Mouse (Mus musculus) embryo, embryonic 10.5 days (tissue): ENCODE measurements at regions not wholly inside any gene's neighbourhood (a gene's known extent, or its start where the extent isn't known, plus 50 kb on each side); places are given as distances from the start of the nearest gene placed in this dataset.

Experiments
- DNase-seq: peaks from one replicate; pipeline ENCODE4 v3.0.0-alpha.2; 2015; ENCODE audit warnings: low spot score

GRCm38 (mm10) chr13:56021716-56022115 lies 114.4 kb downstream of the H2afy start:
- no peak for DNase-seq

GRCm38 (mm10) chr13:56014006-56014405 lies 122.2 kb downstream of the H2afy start:
- no peak for DNase-seq

GRCm38 (mm10) chr13:56010416-56010815 lies 125.7 kb downstream of the H2afy start:
- DNase-seq = peak; percentile 54

- DNase-seq = no peak
Measured at GRCm38 (mm10) chr13:56006827-56007226, 129.3 kb downstream of the H2afy start.

- no peak for DNase-seq
Measured at GRCm38 (mm10) chr13:56005746-56006145, 130.4 kb downstream of the H2afy start.

GRCm38 (mm10) chr13:56003724-56004393 lies 132.3 kb downstream of the H2afy start:
- peak; percentile 59 for DNase-seq

- no peak for DNase-seq
Measured at GRCm38 (mm10) chr13:55995255-55995654, 140.9 kb downstream of the H2afy start.

GRCm38 (mm10) chr13:55994460-55994859 lies 141.7 kb downstream of the H2afy start:
- no peak for DNase-seq

- DNase-seq = no peak
Measured at GRCm38 (mm10) chr13:55992699-55993098, 143.5 kb downstream of the H2afy start.

GRCm38 (mm10) chr13:55991216-55991615 lies 144.9 kb downstream of the H2afy start:
- no peak for DNase-seq

- DNase-seq = no peak
Measured at GRCm38 (mm10) chr13:55990186-55990585, 146.0 kb downstream of the H2afy start.

GRCm38 (mm10) chr13:55989401-55989800 lies 146.8 kb downstream of the H2afy start:
- DNase-seq = no peak

- DNase-seq = no peak
Measured at GRCm38 (mm10) chr13:55985396-55985795, 149.4 kb upstream of the Pitx1 start.

GRCm38 (mm10) chr13:55984772-55985171 lies 148.8 kb upstream of the Pitx1 start:
- DNase-seq = no peak

- no peak for DNase-seq
Measured at GRCm38 (mm10) chr13:55983851-55984250, 147.9 kb upstream of the Pitx1 start.

- DNase-seq = no peak
Measured at GRCm38 (mm10) chr13:55981041-55981440, 145.0 kb upstream of the Pitx1 start.

GRCm38 (mm10) chr13:55977902-55978301 lies 141.9 kb upstream of the Pitx1 start:
- DNase-seq = no peak

- peak; percentile 39 for DNase-seq
Measured at GRCm38 (mm10) chr13:55976911-55977381, 141.0 kb upstream of the Pitx1 start.

GRCm38 (mm10) chr13:55974105-55974504 lies 138.1 kb upstream of the Pitx1 start:
- peak; percentile 63 for DNase-seq

- no peak for DNase-seq
Measured at GRCm38 (mm10) chr13:55970687-55971086, 134.7 kb upstream of the Pitx1 start.

GRCm38 (mm10) chr13:55969473-55969872 lies 133.5 kb upstream of the Pitx1 start:
- no peak for DNase-seq

- no peak for DNase-seq
Measured at GRCm38 (mm10) chr13:55967151-55967550, 131.2 kb upstream of the Pitx1 start.

- DNase-seq = peak; percentile 89
Measured at GRCm38 (mm10) chr13:55963005-55963620, 127.1 kb upstream of the Pitx1 start.
